Mouse (Mus musculus): ENCODE results near the gene Tnr. TPM values are rescaled to one million over a fixed set of nuclear protein-coding genes. Genes with fewer than 3 reads are reported as not detected.

Tnr gene
- polyA plus RNA-seq (2015; fragmentation: Nextera tagmentation; extraction: Ambion mirVana) = 0.03 TPM in 1 of 2 replicates, not detected in the other

GRCm38 (mm10) chr1:159523578-159523977 lies at the start of gene Tnr:
Gene Tnr, plus strand, starts transcription at chr1:159523769.
- peak within 1 kb of the TSS; percentile 33; the same call in 1 of the 2 replicates for H3K4me2 ChIP-seq

GRCm38 (mm10) chr1:159489853-159490435 lies 33.6 kb upstream of the Tnr start:
- 48% methylated on average over 4 of the region's 4 CpGs for WGBS
- no peak for ATAC-seq (ENCODE audit: extremely low read depth, insufficient number of reproducible peaks, low FRiP score, low TSS enrichment)
- H3K4me1 ChIP-seq = 0 out of 2 replicates have a peak, but pooled peaks cover 7% of the 10 kb centered on the region
- no peak overlapping the region for H3K4me3 ChIP-seq
- H3K9ac ChIP-seq = no peak overlapping the region
- H3K9me3 ChIP-seq = no peaks in the 10 kb centered on the region
- no peaks in the 10 kb centered on the region for H3K27me3 ChIP-seq (replicated peaks)
- no peak overlapping the region for H3K27ac ChIP-seq (replicated peaks)
- H3K4me2 ChIP-seq = no peak overlapping the region
- H3K36me3 ChIP-seq = no peaks in the 10 kb centered on the region

More at GRCm38 (mm10) chr1:159523578-159523977, at the start of gene Tnr:
- no peak within 1 kb of the TSS for H3K27ac ChIP-seq (replicated peaks)
- H3K36me3 ChIP-seq = no peaks in the 10 kb centered on the region
- 2% methylated on average over 8 of the region's 8 CpGs for WGBS
- peaks cover 3% of the 10 kb centered on the region; the same call in 1 of the 2 replicates for H3K4me1 ChIP-seq
- no peak for ATAC-seq (ENCODE audit: extremely low read depth, insufficient number of reproducible peaks, low FRiP score, low TSS enrichment)
- no peaks in the 10 kb centered on the region for H3K9me3 ChIP-seq
- H3K27me3 ChIP-seq (replicated peaks) = peaks cover 63% of the 10 kb centered on the region
- H3K4me3 ChIP-seq = no peak within 1 kb of the TSS
- no peak within 1 kb of the TSS for H3K9ac ChIP-seq

- Histone ChIP-seq H3K4me2 (no peak overlapping the region), H3K36me3 (no peaks in the 10 kb centered on the region), H3K27me3 (replicated peaks) (0 out of 2 replicates have a peak, but pooled peaks cover 3% of the 10 kb centered on the region), H3K9me3 (no peaks in the 10 kb centered on the region), H3K4me1 (0 out of 2 replicates have a peak, but pooled peaks cover 7% of the 10 kb centered on the region), H3K4me3 (no peak overlapping the region), H3K9ac (no peak overlapping the region), H3K27ac (replicated peaks) (no peak overlapping the region)
- 60% methylated on average over 4 of the region's 4 CpGs for WGBS
- no peak for ATAC-seq (ENCODE audit: extremely low read depth, insufficient number of reproducible peaks, low FRiP score, low TSS enrichment)
These were observed 31.0 kb upstream of the Tnr start for GRCm38 (mm10) chr1:159492536-159492935.

- 59% methylated on average over 5 of the region's 5 CpGs for WGBS
- Histone ChIP-seq H3K36me3 (no peaks in the 10 kb centered on the region), H3K4me1 (0 out of 2 replicates have a peak, but pooled peaks cover 7% of the 10 kb centered on the region), H3K27me3 (replicated peaks) (0 out of 2 replicates have a peak, but pooled peaks cover 3% of the 10 kb centered on the region), H3K9ac (no peak overlapping the region), H3K9me3 (no peaks in the 10 kb centered on the region), H3K4me2 (no peak overlapping the region), H3K4me3 (no peak overlapping the region), H3K27ac (replicated peaks) (no peak overlapping the region)
- no peak for ATAC-seq (ENCODE audit: extremely low read depth, insufficient number of reproducible peaks, low FRiP score, low TSS enrichment)
These were observed 29.7 kb upstream of the Tnr start for GRCm38 (mm10) chr1:159493720-159494499.

GRCm38 (mm10) chr1:159498236-159498635 lies 25.3 kb upstream of the Tnr start:
- no peak overlapping the region for H3K9ac ChIP-seq
- H3K36me3 ChIP-seq = no peaks in the 10 kb centered on the region
- no peak for ATAC-seq (ENCODE audit: extremely low read depth, insufficient number of reproducible peaks, low FRiP score, low TSS enrichment)
- no peak overlapping the region for H3K4me2 ChIP-seq
- H3K9me3 ChIP-seq = no peaks in the 10 kb centered on the region
- H3K4me3 ChIP-seq = no peak overlapping the region
- 0 out of 2 replicates have a peak, but pooled peaks cover 4% of the 10 kb centered on the region for H3K4me1 ChIP-seq
- H3K27me3 ChIP-seq (replicated peaks) = 0 out of 2 replicates have a peak, but pooled peaks cover 3% of the 10 kb centered on the region
- H3K27ac ChIP-seq (replicated peaks) = no peak overlapping the region
- 76% methylated on average over 2 of the region's 2 CpGs for WGBS

GRCm38 (mm10) chr1:159499806-159500460 lies 23.6 kb upstream of the Tnr start:
- no peak overlapping the region for H3K4me2 ChIP-seq
- no peak for ATAC-seq (ENCODE audit: extremely low read depth, insufficient number of reproducible peaks, low FRiP score, low TSS enrichment)
- 78% methylated on average over 4 of the region's 4 CpGs for WGBS

GRCm38 (mm10) chr1:159501911-159502310 lies 21.7 kb upstream of the Tnr start:
- H3K9ac ChIP-seq = no peak overlapping the region
- no peak for ATAC-seq (ENCODE audit: extremely low read depth, insufficient number of reproducible peaks, low FRiP score, low TSS enrichment)
- no peak overlapping the region for H3K4me3 ChIP-seq
- H3K27ac ChIP-seq (replicated peaks) = no peak overlapping the region
- H3K9me3 ChIP-seq = no peaks in the 10 kb centered on the region
- no peak overlapping the region for H3K4me2 ChIP-seq
- no peaks in the 10 kb centered on the region for H3K27me3 ChIP-seq (replicated peaks)
- no peaks in the 10 kb centered on the region for H3K36me3 ChIP-seq
- WGBS = 81% methylated on average over 4 of the region's 4 CpGs
- H3K4me1 ChIP-seq = no peaks in the 10 kb centered on the region

More at GRCm38 (mm10) chr1:159499806-159500460, 23.6 kb upstream of the Tnr start:
- Histone ChIP-seq H3K9me3 (no peaks in the 10 kb centered on the region), H3K4me3 (no peak overlapping the region), H3K27ac (replicated peaks) (no peak overlapping the region), H3K4me1 (no peaks in the 10 kb centered on the region), H3K36me3 (no peaks in the 10 kb centered on the region), H3K27me3 (replicated peaks) (0 out of 2 replicates have a peak, but pooled peaks cover 3% of the 10 kb centered on the region), H3K9ac (no peak overlapping the region)

GRCm38 (mm10) chr1:159510667-159511066 lies 12.9 kb upstream of the Tnr start:
- H3K4me2 ChIP-seq = no peak overlapping the region
- no peaks in the 10 kb centered on the region for H3K9me3 ChIP-seq
- 56% methylated on average over 3 of the region's 3 CpGs for WGBS
- no peak overlapping the region for H3K27ac ChIP-seq (replicated peaks)
- H3K4me3 ChIP-seq = no peak overlapping the region
- no peak for ATAC-seq (ENCODE audit: extremely low read depth, insufficient number of reproducible peaks, low FRiP score, low TSS enrichment)
- H3K27me3 ChIP-seq (replicated peaks) = no peaks in the 10 kb centered on the region
- H3K36me3 ChIP-seq = no peaks in the 10 kb centered on the region
- no peak overlapping the region for H3K9ac ChIP-seq
- H3K4me1 ChIP-seq = no peaks in the 10 kb centered on the region

GRCm38 (mm10) chr1:159517647-159518046 lies 5.9 kb upstream of the Tnr start:
- WGBS = 6% methylated on average over 4 of the region's 4 CpGs
- no peak; the same call in 1 of the 2 replicates for ATAC-seq (ENCODE audit: extremely low read depth, insufficient number of reproducible peaks, low FRiP score, low TSS enrichment)
- H3K4me2 ChIP-seq = peak overlapping the region; percentile 37

GRCm38 (mm10) chr1:159519206-159519605 lies 4.4 kb upstream of the Tnr start:
- H3K4me1 ChIP-seq = peaks cover 12% of the 10 kb centered on the region
- ATAC-seq (ENCODE audit: extremely low read depth, insufficient number of reproducible peaks, low FRiP score, low TSS enrichment) = no peak
- 0 out of 2 replicates have a peak, but pooled peaks cover 2% of the 10 kb centered on the region for H3K9me3 ChIP-seq
- 40% methylated on average over 1 of the region's 1 CpGs for WGBS
- no peak overlapping the region for H3K9ac ChIP-seq
- no peak overlapping the region for H3K27ac ChIP-seq (replicated peaks)
- no peak overlapping the region for H3K4me2 ChIP-seq
- no peak overlapping the region for H3K4me3 ChIP-seq
- H3K36me3 ChIP-seq = no peaks in the 10 kb centered on the region
- H3K27me3 ChIP-seq (replicated peaks) = peaks cover 26% of the 10 kb centered on the region

More at GRCm38 (mm10) chr1:159517647-159518046, 5.9 kb upstream of the Tnr start:
- Histone ChIP-seq H3K4me3 (no peak overlapping the region), H3K36me3 (no peaks in the 10 kb centered on the region), H3K4me1 (peaks cover 9% of the 10 kb centered on the region), H3K9ac (no peak overlapping the region), H3K9me3 (0 out of 2 replicates have a peak, but pooled peaks cover 2% of the 10 kb centered on the region), H3K27ac (replicated peaks) (0 out of 2 replicates have a peak overlapping the region, but pooled peaks have one; percentile 29), H3K27me3 (replicated peaks) (peaks cover 13% of the 10 kb centered on the region)

- Histone ChIP-seq H3K9ac (no peak overlapping the region), H3K27me3 (replicated peaks) (peaks cover 61% of the 10 kb centered on the region), H3K4me1 (peaks cover 3% of the 10 kb centered on the region; the same call in 1 of the 2 replicates), H3K9me3 (no peaks in the 10 kb centered on the region), H3K4me3 (no peak overlapping the region), H3K27ac (replicated peaks) (no peak overlapping the region), H3K4me2 (no peak overlapping the region), H3K36me3 (no peaks in the 10 kb centered on the region)
- 58% methylated on average over 2 of the region's 2 CpGs for WGBS
- ATAC-seq (ENCODE audit: extremely low read depth, insufficient number of reproducible peaks, low FRiP score, low TSS enrichment) = no peak
These were observed 500 bp upstream of the Tnr start for GRCm38 (mm10) chr1:159523069-159523468.

Measured in heart, embryonic 13.5 days (tissue).